Mouse (Mus musculus): Measurements from ENCODE around the gene Cacna1g. TPM values are rescaled to one million over a fixed set of nuclear protein-coding genes. Genes with fewer than 3 reads are reported as not detected.
A peak's percentile ranks its signal among the peaks of the same experiment; 100 is the strongest.

Cacna1g gene
- total RNA-seq, 2 experiments from 2014 or later, result 7.0 to 9.0 TPM

DNA sequence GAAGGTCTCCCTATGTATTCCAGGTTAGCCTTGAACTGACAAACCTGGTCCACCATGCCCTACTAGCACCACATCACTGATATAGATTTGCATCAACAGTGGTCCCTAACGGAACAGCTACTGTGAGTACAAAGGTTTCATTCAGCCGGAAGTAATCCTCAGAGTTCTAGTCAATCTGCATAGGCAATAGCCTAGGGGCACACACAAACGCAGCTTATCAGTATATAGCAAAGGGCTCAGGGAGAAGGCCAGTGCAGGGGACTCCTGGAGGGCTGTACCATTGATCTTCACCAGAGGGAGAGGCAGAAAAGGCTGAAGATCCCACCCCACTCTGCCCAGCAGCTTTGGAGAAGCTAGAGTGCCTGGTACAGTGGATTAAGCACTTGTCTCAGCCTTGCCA, 27.0 kb downstream of the Cacna1g start:
- DNase-seq, result no peak

- no peak for DNase-seq
Measured at GRCm38 (mm10) chr11:94445300-94445699, 28.7 kb downstream of the Cacna1g start.

DNA sequence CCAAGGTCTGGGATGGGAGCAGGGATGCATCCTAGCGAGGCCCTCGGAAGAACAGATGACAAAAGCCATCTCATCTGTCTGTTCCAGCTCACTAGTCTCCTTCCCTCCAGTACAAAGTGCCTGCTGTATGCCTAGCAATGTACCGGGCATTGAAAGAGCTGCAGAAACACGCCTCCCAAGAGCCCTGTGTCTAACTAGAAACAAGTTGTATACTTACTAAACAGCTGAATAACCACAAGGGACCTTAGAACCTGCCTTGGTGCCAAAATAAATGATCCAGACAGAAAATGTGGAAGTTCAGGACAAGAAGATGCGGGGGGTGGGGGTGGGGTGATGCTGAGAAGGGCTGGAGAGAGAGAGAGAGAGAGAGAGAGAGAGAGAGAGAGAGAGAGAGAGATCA, 29.2 kb downstream of the Cacna1g start:
- DNase-seq, result no peak

- DNase-seq, result no peak
Measured at GRCm38 (mm10) chr11:94441752-94442151, 32.2 kb downstream of the Cacna1g start.

DNA sequence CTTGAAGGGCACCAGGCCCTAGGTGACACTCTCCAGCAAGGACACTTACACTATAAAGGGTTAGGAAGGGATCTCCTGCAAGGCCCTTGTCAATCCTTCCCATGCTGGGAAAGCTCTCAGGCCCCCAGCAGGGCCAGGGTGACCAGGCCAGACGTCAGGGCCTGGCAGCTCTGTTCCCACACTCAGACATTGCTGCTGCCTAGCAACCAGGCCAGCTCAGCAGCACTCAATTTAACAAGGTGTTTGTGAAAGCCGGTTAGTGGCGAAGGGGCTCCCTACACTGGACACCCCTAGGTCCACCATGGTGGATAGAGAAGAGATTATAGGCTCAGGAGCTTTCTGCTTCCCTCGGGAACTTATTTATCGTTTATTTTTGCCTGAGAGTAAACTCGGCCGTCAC, 32.9 kb downstream of the Cacna1g start:
- DNase-seq, result no peak

DNA sequence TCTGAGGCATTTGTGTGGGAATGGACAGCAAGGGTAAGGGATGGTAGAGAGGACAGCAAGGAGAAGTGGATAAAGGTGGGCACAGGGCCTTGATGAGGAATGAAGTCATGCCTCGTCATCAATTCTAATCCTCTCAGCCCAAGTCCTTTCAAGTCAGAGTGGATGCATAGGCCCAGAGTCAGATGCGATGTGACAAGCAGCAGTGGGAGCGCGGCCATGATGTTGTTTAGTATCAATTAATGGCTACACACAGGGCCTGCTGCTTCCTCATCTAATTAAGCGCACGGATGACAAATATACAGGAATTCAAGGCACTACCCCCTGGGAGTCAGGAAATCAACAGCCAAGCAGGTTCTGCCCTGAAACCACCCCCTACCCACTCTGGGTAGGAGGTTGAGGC, 33.6 kb downstream of the Cacna1g start:
- DNase-seq, result no peak

DNA sequence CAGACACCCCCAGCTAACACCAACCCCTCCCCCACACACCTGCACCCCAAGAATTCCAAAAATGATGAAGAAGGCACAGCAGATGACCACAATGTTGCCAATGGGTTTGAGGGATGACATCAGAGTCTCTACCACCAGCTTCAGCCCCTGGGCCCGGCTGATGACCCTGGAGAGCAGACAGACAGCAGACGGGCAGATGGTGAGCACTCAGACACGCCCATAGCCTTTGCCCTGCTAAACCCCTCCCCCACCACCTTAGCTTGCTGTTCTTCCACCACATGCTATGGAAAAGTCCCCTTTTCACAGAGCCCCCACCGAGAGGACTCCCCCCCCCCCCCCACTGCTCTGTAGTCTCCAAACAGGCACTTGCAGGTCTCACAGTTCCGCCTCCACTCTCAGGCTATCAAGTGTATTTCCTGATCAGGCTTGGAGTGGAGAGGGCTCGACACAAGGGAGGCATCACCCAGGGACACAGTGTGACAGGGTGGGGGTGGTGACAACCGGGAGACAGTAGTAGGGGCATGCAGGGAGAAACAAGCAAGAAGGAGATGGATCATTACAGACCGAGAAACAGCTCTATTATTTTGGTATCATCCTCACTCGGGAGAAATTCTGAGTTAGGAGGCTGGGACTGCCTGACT, 44.9 kb downstream of the Cacna1g start:
- no peak for DNase-seq

DNA sequence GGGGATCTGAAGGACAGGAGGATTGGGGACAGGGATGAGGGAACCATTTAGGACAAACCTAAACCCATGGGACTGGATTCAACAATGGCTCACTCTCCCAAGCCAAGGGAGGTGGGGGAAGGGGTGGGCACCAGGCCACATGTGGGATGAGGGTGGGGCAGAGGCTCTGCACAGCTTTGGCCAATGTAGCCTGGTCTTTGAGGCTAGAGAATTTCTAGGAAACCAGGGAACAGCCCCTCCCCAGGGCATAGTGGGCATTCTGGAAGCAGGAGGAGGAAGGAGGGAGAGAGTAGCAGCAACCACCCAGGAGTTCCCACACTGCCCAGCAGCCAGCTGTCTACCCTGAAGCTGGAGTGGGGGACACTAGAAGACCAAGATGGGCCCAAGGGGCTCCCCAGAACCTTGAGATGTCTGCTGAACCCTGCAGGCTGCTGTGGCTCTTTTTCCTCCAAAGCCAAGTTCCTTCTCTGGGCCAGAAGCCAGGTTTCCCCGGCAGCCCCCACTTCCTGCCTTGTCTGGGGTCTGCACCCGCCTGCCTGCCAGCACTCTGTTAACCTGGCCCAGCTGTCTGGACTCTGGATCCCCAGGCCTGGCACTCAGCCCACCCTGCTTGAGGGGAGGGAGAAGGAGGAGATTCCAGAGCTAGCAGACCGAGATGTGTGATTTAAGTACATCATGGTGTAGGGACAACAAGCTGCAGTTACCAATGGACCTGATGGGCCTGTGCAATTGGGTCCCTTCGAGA, 45.7 kb downstream of the Cacna1g start:
- DNase-seq, result peak; percentile 81

GRCm38 (mm10) chr11:94425656-94426055, 48.3 kb downstream of the Cacna1g start:
- DNase-seq, result no peak

DNA sequence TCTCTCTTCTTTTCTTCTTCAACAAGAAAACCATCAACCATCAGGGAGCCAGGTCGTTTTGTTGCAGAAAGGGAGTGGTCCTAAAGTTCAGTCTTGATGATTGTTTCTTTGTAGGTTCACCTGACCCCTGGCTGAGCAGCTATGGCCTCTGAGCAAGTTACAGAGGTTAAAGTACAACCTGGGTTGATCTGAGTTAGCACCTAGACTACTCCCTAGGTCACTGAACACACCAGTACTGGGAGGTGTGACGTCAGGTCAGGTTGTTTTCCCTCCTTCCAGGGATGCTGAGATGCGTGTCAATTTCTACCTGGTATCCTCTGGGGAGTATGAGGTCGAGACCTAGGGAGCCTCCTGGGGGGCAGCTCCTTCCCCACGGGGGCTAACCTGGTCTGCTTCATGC, 48.8 kb downstream of the Cacna1g start:
- no peak for DNase-seq

- DNase-seq, result no peak
Measured at GRCm38 (mm10) chr11:94424380-94424779, 49.6 kb downstream of the Cacna1g start.

DNA sequence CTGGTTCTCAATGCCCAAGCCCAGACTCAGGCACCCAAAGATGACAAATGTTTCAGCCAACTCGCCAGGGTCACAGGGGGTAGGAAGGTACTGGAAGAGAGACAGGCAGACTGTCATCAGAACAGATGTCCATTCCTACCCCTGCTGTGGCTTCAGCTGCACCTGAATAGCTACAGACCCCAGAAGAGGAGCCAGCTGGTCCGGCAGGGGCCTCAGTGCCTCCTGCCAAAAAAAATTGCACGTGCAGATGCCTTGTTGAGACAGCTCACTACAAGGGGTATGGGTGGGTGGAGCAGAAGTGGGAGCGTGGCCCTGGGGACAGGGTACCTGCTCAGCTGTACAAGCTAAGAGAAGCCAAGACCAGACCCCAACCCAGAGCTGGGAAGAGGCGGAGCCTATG, 50.1 kb downstream of the Cacna1g start:
- DNase-seq, result no peak

GRCm38 (mm10) chr11:94420991-94421390, 53.0 kb downstream of the Cacna1g start:
- DNase-seq, result no peak

- DNase-seq, result no peak
Measured at GRCm38 (mm10) chr11:94420325-94420724, 53.7 kb downstream of the Cacna1g start.

DNA sequence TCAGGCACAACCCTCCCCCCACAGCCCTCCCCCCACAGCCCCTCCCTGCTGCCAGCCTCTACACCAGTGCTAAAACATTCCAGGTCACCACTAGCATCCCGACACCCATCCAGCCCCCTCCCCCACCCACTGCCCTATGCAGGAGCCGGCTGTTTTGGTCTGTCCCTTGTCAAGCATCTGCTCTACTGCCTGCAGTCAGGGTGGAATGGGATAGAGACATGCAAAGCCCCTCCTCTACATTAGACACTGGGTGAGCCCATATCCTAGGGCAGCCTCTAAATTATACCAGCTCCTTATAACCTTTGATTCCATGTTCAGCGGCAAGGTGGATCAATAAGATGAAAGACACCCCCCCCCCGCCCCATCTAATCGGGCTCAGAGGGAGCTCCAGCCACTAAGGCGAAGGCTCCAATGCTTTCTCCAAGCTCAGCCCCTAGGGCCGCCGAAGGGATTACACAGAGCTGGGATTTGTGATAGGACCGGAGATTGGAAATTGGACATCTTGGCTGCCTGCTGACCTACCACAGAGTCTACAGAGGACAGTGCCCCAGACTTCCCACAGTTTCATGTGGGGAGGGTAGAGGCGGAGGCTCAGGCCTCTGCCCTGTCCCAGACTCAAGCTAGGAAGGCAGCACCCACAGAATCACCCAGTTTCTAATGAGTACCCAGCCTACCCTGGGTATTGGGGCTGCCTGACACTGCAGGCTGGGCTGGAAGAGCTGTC, 54.8 kb downstream of the Cacna1g start:
- no peak for DNase-seq

DNA sequence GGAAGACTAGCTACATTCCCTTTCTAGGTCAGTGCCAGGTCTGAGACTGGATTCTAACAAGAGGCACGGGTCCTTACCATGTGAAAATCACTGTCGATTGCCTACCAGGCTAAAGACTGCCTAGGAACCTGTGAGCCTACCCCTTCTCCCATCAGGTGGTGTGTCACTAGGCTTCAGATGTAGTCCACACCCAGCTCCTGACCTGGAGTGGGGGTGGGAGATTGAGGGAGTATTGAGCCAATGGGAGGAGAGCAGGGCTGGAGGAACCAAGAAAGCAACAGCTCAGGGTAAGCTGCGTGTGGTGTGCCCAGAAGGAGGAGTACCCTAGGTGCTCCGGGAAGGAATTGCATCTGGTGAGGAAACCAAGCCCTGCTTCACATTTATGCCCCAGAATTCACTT, 60.0 kb downstream of the Cacna1g start:
- no peak for DNase-seq

- DNase-seq, result peak; percentile 40
Measured at GRCm38 (mm10) chr11:94413516-94413915, 60.5 kb downstream of the Cacna1g start.

- no peak for DNase-seq
Measured at GRCm38 (mm10) chr11:94412998-94413469, 61.0 kb downstream of the Cacna1g start.

GRCm38 (mm10) chr11:94412562-94412961, 61.4 kb downstream of the Cacna1g start:
- DNase-seq, result no peak

DNA sequence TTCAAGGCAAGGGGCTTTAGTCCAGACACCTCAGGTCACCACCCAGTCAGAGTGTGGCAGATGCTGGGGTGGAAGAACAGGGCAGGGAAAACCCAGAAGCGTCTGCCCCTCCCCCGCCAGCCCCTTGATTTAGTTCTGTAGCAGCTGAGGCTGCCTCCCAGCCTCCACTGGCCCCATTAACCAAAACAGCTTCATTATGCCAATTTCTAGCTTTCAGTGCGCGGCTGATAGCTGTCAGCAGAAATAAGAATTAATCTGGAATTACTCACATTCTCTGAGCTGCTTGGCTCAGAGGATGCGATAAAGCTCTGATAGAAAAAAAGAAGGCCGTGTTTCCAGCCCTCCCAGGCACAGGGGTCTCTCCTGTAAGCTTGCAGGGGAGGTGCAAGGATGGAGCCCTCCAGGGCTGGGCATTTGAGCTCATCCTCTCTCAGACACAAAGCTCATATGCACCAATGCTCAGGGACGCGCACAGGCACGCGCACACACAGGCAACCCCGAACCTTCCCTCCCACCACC, 66.1 kb downstream of the Cacna1g start:
- DNase-seq, result no peak

GRCm38 (mm10) chr11:94405348-94405747, 68.7 kb downstream of the Cacna1g start:
- DNase-seq, result no peak

DNA sequence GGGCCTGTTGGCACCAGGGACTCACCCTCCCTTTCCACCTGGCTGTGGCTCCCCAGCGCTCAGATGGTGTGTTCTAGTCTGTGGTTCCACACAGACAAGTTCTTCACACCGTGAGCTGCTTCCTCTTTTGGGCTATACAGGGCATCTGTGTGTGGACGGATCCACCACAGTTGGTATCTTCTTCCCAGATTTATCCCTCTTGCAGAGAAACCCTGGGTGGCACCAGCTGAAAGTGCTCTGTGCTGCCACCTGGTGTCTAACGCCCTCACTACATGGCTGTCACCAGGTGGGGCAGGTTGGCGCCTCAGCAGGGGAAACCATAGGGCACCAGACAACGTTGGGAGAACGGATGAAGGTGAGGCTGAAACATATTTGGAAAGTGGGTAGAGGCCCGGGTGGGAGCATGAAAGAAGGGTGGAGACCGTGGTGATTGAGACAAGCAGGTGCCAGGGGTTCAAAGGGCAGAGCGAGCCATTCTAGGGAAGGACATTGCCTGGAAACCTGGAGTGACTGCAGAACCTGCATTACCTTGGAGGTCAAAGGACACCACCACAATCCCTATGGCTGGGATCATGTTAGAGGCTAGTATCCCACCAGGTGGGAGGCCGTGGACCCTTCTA, 69.2 kb downstream of the Cacna1g start:
- peak; percentile 89 for DNase-seq

- DNase-seq, result no peak
Measured at GRCm38 (mm10) chr11:94404178-94404577, 69.8 kb downstream of the Cacna1g start.
